10 mouse cellular contexts compared by ENCODE assay signal in genomic region chr6:100010954-100011481, GRCm38 (mm10).
DNase-seq lines count a peak whose midpoint lies in the region; ATAC-seq and TF ChIP-seq lines count a peak whose summit lies in the region.
"Had no signal": no experiment of that assay in that cellular context is flagged by ENCODE, and none has a peak within 500 bp of the region (broad histone marks: within the 10 kb centered on the region; RNA-seq: fewer than 3 reads in every experiment).

No protein-coding gene starts in this region.

- no peak for DNase-seq in kidney, adult 11 months
- peak; percentile 57 for DNase-seq in forelimb bud, embryonic 11.5 days (ENCODE audit: low read depth, low spot score)
- no peak for DNase-seq in limb, embryonic 14.5 days (ENCODE audit: low spot score)
- no peak for DNase-seq in B cell, adult 2 months
- DNase-seq in urinary bladder, adult 2 months (ENCODE audit: low spot score), result no peak
- DNase-seq in embryo, embryonic 10 days (ENCODE audit: low spot score), result no peak
- DNase-seq: gastrocnemius, postnatal 10 days had no signal

- H3K9ac ChIP-seq in kidney, embryonic 14.5 days (ENCODE audit: low read depth, low read length), result no peak overlapping the region
- no peak overlapping the region; the same call in 1 of the 2 replicates for H3K9ac ChIP-seq in forebrain, embryonic 15.5 days (replicated peaks)
- no peak overlapping the region for H3K9ac ChIP-seq in limb, embryonic 14.5 days (ENCODE audit: low read depth, low read length, severe bottlenecking)

- no peak for ATAC-seq in kidney, embryonic 14.5 days (ENCODE audit: low FRiP score, low TSS enrichment)
- ATAC-seq in forebrain, embryonic 15.5 days (replicated peaks), result no peak
- ATAC-seq in limb, embryonic 14.5 days (ENCODE audit: low FRiP score, low read depth), result no peak

- H3K9me3 ChIP-seq in kidney, embryonic 14.5 days (ENCODE audit: control insufficient read depth, low read length), result no peaks in the 10 kb centered on the region
- H3K9me3 ChIP-seq in forebrain, embryonic 15.5 days, result no peaks in the 10 kb centered on the region
- H3K9me3 ChIP-seq in limb, embryonic 14.5 days (ENCODE audit: control insufficient read depth, low read length), result no peaks in the 10 kb centered on the region

- H3K27ac ChIP-seq in kidney, embryonic 14.5 days (ENCODE audit: low read depth, low read length), result peak overlapping the region; percentile 44; the same call in 1 of the 2 replicates
- H3K27ac ChIP-seq in forebrain, embryonic 15.5 days (replicated peaks), result peak overlapping the region; percentile 72
- no peak overlapping the region for H3K27ac ChIP-seq in limb, embryonic 14.5 days (replicated peaks; ENCODE audit: low read depth, low read length)
- H3K27ac ChIP-seq: macrophage had no signal

- H3K27me3 ChIP-seq in kidney, embryonic 14.5 days (ENCODE audit: control insufficient read depth, insufficient read depth, low read length), result peaks cover 13% of the 10 kb centered on the region; the same call in 1 of the 2 replicates
- H3K27me3 ChIP-seq in forebrain, embryonic 15.5 days, result no peaks in the 10 kb centered on the region
- peaks cover 27% of the 10 kb centered on the region for H3K27me3 ChIP-seq in limb, embryonic 14.5 days (ENCODE audit: control insufficient read depth, insufficient read depth, low read length)

- TF ChIP-seq POLR2A in limb, embryonic 14.5 days (IDR thresholded peaks at IDR 0.05; ENCODE audit: borderline replicate concordance, extremely low read depth, insufficient read depth, insufficient read length), result no peak

- 12% methylated on average over 9 of the region's 9 CpGs for WGBS in kidney, embryonic 14.5 days
- WGBS in forebrain, embryonic 15.5 days, result 26% methylated on average over 9 of the region's 9 CpGs
- 9% methylated on average over 9 of the region's 9 CpGs for WGBS in limb, embryonic 14.5 days

- H3K4me3 ChIP-seq in kidney, embryonic 14.5 days (ENCODE audit: low read length), result no peak overlapping the region; the same call in 1 of the 2 replicates
- H3K4me3 ChIP-seq in forebrain, embryonic 15.5 days, result no peak overlapping the region; the same call in 1 of the 2 replicates
- no peak overlapping the region for H3K4me3 ChIP-seq in limb, embryonic 14.5 days (replicated peaks; ENCODE audit: low read length)

- H3K4me1 ChIP-seq in kidney, embryonic 14.5 days (ENCODE audit: control insufficient read depth, insufficient read depth, low read length), result peaks cover 43% of the 10 kb centered on the region
- peaks cover 25% of the 10 kb centered on the region for H3K4me1 ChIP-seq in forebrain, embryonic 15.5 days
- H3K4me1 ChIP-seq in limb, embryonic 14.5 days (ENCODE audit: control insufficient read depth, insufficient read depth, low read length), result peaks cover 28% of the 10 kb centered on the region

- peak overlapping the region; percentile 23; the same call in 1 of the 2 replicates for H3K4me2 ChIP-seq in kidney, embryonic 14.5 days (replicated peaks; ENCODE audit: low read depth, low read length)
- H3K4me2 ChIP-seq in forebrain, embryonic 15.5 days (replicated peaks), result peak overlapping the region; percentile 36
- peak overlapping the region; percentile 18 for H3K4me2 ChIP-seq in limb, embryonic 14.5 days (replicated peaks; ENCODE audit: low read depth, low read length, severe bottlenecking)

- H3K36me3 ChIP-seq in kidney, embryonic 14.5 days (ENCODE audit: control insufficient read depth, insufficient read depth, low read length), result no peaks in the 10 kb centered on the region
- no peaks in the 10 kb centered on the region for H3K36me3 ChIP-seq in forebrain, embryonic 15.5 days
- H3K36me3 ChIP-seq in limb, embryonic 14.5 days (ENCODE audit: control insufficient read depth, insufficient read depth, low read length), result no peaks in the 10 kb centered on the region
